Mouse (Mus musculus) E14TG2a.4 (cell line): ENCODE measurements around the gene Dync1i1.

Source experiments
- CTCF ChIP-seq: conservative IDR thresholded peaks from 2 replicates; pipeline ENCODE4 v1.5.1; 2014; ENCODE audit warnings: low read length
- NANOG ChIP-seq: IDR thresholded peaks from 2 replicates; pipeline ENCODE4 v1.6.1; 2014; ENCODE audit warnings: borderline replicate concordance, low read length, mixed read lengths

DNA sequence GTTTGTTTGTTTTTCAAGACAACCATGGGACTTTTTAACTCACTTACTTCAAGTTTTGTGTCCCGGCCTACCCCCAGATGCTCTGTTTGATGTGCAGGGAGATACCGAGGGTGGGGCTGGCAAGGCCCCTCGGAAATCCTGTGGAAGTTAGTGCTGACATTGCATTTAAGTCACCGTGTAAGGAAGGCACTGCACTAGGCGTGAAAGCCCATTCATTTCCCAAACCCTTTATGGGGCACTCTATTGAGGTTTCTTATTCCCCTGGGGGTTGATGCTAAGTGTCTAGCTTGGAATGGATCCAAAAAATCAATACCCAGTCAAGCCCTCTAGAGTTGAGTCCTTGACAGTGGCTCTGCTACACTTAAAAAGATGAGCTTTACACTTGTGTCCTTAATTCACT is 27.2 kb downstream of the Dync1i1 start:
- TF ChIP-seq CTCF (no peak), NANOG (no peak)
